Mouse (Mus musculus) heart, postnatal 0 days (tissue): Measurements from ENCODE around the gene Tmem98. TPM values are rescaled to one million over a fixed set of nuclear protein-coding genes. Genes with fewer than 3 reads are reported as not detected.

Source experiments
- ATAC-seq: fragments of 200-750 bp; cut with Nextera tagmentation; 2 replicates; pipeline ENCODE4 v1.8.0; 2017; ENCODE audit warnings: low read depth, moderate number of reproducible peaks, moderate library complexity; ENCODE audit not compliant: insufficient read depth
- DNase-seq: peaks from one replicate; pipeline ENCODE4 v3.0.0-alpha.2; 2016; ENCODE audit warnings: low spot score
- H3K27ac ChIP-seq: fragments of 300-500 bp; sonication (generic); 2 replicates; pipeline ENCODE4 v1.5.1; 2014; ENCODE audit warnings: low read depth, mild to moderate bottlenecking
- H3K27me3 ChIP-seq: fragments of 300-500 bp; sonication (generic); 2 replicates; pipeline ENCODE4 v1.6.1; 2014; ENCODE audit warnings: low read length, mixed read lengths; ENCODE audit not compliant: control insufficient read depth, insufficient read depth
- H3K36me3 ChIP-seq: fragments of 300-500 bp; sonication (generic); replicated peaks from 2 replicates; pipeline ENCODE4 v1.6.1; 2014; ENCODE audit warnings: low read length, mixed read lengths; ENCODE audit not compliant: control insufficient read depth, insufficient read depth
- H3K4me1 ChIP-seq: fragments of 300-500 bp; sonication (generic); 2 replicates; pipeline ENCODE4 v1.6.1; 2014; ENCODE audit warnings: antibody characterized with exemption; ENCODE audit not compliant: control insufficient read depth, insufficient read depth
- H3K4me2 ChIP-seq: fragments of 300-500 bp; sonication (generic); 2 replicates; pipeline ENCODE4 v1.6.1; 2014; ENCODE audit warnings: low read depth, mild to moderate bottlenecking, low read length, moderate library complexity
- H3K4me3 ChIP-seq: fragments of 300-500 bp; sonication (generic); 2 replicates; pipeline ENCODE4 v1.5.1; 2014; ENCODE audit warnings: low read depth, low read length
- H3K9ac ChIP-seq: fragments of 300-500 bp; sonication (generic); replicated peaks from 2 replicates; pipeline ENCODE4 v1.6.1; 2014; ENCODE audit warnings: low read depth, low read length, mixed read lengths
- H3K9me3 ChIP-seq: fragments of 300-500 bp; sonication (generic); replicated peaks from 2 replicates; pipeline ENCODE4 v1.6.1; 2016; ENCODE audit warnings: low read length; ENCODE audit not compliant: control insufficient read depth
- CTCF ChIP-seq: IDR thresholded peaks from 2 replicates; pipeline ENCODE4 v1.5.1; 2016; ENCODE audit warnings: antibody characterized with exemption, control low read depth, low read depth
- EP300 ChIP-seq: IDR thresholded peaks from 2 replicates; pipeline ENCODE4 v1.6.1; 2016; ENCODE audit warnings: antibody characterized with exemption, low read depth
- WGBS: fragments of 180-500 bp; shearing (Covaris S2); extraction: QIAGEN DNeasy Blood & Tissue Kit; methylation state at CpG from one replicate; pipeline ENCODE4 v1.1.7; 2014; 5-methylcytosine and 5-hydroxymethylcytosine counted together
- polyA plus RNA-seq: library from polyadenylated mRNA; unstranded; fragments of >200 nt; fragmentation: Nextera tagmentation; extraction: Ambion mirVana; gene quantifications from 2 replicates; pipeline ENCODE4 v1.2.1, GENCODE M21; 2015
- total RNA-seq: library from RNA; depleted of rRNA; stranded (reverse); fragments of >200 nt; gene quantifications from 2 replicates; pipeline ENCODE4 v1.2.3, GENCODE M21; 2014; ENCODE audit warnings: low replicate concordance

The Tmem98 gene
- total and polyA plus RNA-seq, 2 experiments from 2014 or later = 74.4 to 111 TPM

DNA sequence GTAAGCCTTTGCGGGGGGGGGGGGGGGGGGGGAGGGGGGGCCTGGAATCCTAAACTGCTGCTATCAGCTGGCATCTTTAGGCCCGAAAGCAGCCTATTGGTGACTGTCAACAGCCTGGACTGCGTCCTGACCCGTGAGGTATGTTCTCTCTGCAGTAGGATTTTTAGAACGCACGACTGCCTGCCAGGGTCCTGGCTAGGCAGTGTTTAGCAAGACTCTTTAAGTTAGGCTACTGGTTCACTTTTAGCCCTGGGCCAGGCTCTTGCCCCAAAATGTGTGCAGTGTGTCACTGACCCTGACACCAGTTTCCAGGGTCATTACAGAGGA is 346 bp upstream of the Tmem98 start:
- Histone ChIP-seq H3K4me3 (peak overlapping the region; percentile 75), H3K27ac (peak overlapping the region; percentile 83), H3K4me1 (peaks cover 16% of the 10 kb centered on the region; the same call in 1 of the 2 replicates), H3K9ac (peak overlapping the region; percentile 80), H3K36me3 (peaks cover 18% of the 10 kb centered on the region), H3K27me3 (no peaks in the 10 kb centered on the region), H3K4me2 (peak overlapping the region; percentile 82), H3K9me3 (no peaks in the 10 kb centered on the region)
- DNase-seq = no peak
- WGBS = 25% methylated on average over 6 of the region's 6 CpGs
- TF ChIP-seq CTCF (no peak), EP300 (no peak)
- ATAC-seq = peak; percentile 50

- no peaks in the 10 kb centered on the region for H3K27me3 ChIP-seq
- no peaks in the 10 kb centered on the region for H3K9me3 ChIP-seq
- peak overlapping the region; percentile 82 for H3K4me2 ChIP-seq
- WGBS = 32% methylated on average over 5 of the region's 5 CpGs
- H3K36me3 ChIP-seq = peaks cover 32% of the 10 kb centered on the region
- peak overlapping the region; percentile 75 for H3K4me3 ChIP-seq
- ATAC-seq = no peak
- no peak overlapping the region for H3K27ac ChIP-seq
- DNase-seq = no peak
- TF ChIP-seq CTCF (no peak), EP300 (no peak)
- peaks cover 16% of the 10 kb centered on the region; the same call in 1 of the 2 replicates for H3K4me1 ChIP-seq
- peak overlapping the region; percentile 80 for H3K9ac ChIP-seq
Observed at GRCm38 (mm10) chr11:80811156-80811555, 1.2 kb downstream of the Tmem98 start.

- Histone ChIP-seq H3K36me3 (peaks cover 50% of the 10 kb centered on the region), H3K9ac (no peak overlapping the region), H3K27ac (no peak overlapping the region), H3K4me2 (no peak overlapping the region), H3K27me3 (no peaks in the 10 kb centered on the region), H3K4me3 (no peak overlapping the region), H3K4me1 (peaks cover 18% of the 10 kb centered on the region), H3K9me3 (no peaks in the 10 kb centered on the region)
- 52% methylated on average over 7 of the region's 7 CpGs for WGBS
- no peak for DNase-seq
- TF ChIP-seq EP300 (no peak), CTCF (no peak)
- no peak for ATAC-seq
Observed at GRCm38 (mm10) chr11:80815354-80815753, 5.4 kb downstream of the Tmem98 start.

DNA sequence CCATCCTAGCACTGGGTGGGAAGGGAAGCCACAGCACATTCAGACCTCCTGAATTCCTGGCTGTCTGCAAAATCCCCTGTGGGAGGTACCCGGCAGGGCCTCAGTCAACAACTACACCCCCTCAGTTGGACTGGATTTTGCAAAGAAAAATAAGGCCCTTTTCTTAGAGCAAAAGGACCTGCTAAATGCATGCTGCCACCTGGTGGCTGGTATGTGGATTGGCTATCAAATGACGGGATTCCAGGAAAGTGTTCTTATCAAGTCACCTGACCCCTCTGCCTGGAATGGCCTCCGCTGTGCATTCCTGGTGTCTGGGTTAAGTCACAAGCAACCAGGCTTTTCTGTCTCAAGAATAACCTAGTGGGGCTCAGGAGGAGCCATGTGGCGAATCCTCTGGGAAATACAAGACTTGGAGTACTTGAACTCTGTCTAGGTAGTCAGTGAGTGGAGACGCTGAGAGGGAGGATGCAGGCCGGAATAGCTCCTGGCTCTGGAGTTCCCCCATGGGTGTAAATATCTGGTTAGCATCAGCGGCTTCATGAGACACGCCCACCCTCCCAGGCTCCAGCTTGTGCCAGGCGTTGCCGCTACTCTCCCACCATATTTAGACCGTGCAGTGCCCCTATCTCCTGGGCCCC is 8.2 kb downstream of the Tmem98 start:
- H3K4me3 ChIP-seq = peak overlapping the region; percentile 34
- H3K9me3 ChIP-seq = no peaks in the 10 kb centered on the region
- peak overlapping the region; percentile 51 for H3K4me2 ChIP-seq
- ATAC-seq (peak; percentile 91), DNase-seq (peak; percentile 97)
- peak overlapping the region; percentile 98 for H3K27ac ChIP-seq
- TF ChIP-seq CTCF (peak; percentile 97), EP300 (peak; percentile 95)
- H3K4me1 ChIP-seq = peaks cover 13% of the 10 kb centered on the region
- H3K27me3 ChIP-seq = no peaks in the 10 kb centered on the region
- 9% methylated on average over 11 of the region's 11 CpGs for WGBS
- H3K36me3 ChIP-seq = peaks cover 54% of the 10 kb centered on the region
- H3K9ac ChIP-seq = 0 out of 2 replicates have a peak overlapping the region, but pooled peaks have one; percentile 41

DNA sequence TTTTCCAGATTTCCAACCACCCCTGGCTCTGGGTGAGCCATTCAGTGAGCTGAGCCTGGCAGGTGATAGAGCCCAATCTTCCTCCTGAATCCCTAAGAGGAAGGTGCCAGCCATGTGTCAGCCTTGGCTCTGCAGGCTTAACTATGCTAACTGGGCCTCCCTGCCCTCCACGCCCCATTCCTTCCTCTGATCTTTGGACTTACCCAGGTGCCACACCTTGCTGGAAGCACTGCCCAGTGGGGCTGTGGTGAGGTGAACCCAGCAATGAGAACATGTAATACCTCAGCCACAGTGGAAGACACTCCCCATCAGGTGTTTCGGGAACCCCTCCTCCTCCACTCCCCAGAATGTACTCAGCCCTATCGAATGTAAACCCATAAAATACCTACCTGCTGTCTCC is 10.1 kb downstream of the Tmem98 start:
- no peak overlapping the region for H3K4me2 ChIP-seq
- ATAC-seq (no peak), DNase-seq (no peak)
- no peaks in the 10 kb centered on the region for H3K27me3 ChIP-seq
- 94% methylated on average over 3 of the region's 3 CpGs for WGBS
- no peak overlapping the region for H3K9ac ChIP-seq
- H3K9me3 ChIP-seq = no peaks in the 10 kb centered on the region
- no peak for TF ChIP-seq CTCF
- TF ChIP-seq EP300 = no peak
- peaks cover 38% of the 10 kb centered on the region; the same call in 1 of the 2 replicates for H3K36me3 ChIP-seq
- peaks cover 13% of the 10 kb centered on the region for H3K4me1 ChIP-seq
- no peak overlapping the region for H3K4me3 ChIP-seq
- H3K27ac ChIP-seq = no peak overlapping the region

DNA sequence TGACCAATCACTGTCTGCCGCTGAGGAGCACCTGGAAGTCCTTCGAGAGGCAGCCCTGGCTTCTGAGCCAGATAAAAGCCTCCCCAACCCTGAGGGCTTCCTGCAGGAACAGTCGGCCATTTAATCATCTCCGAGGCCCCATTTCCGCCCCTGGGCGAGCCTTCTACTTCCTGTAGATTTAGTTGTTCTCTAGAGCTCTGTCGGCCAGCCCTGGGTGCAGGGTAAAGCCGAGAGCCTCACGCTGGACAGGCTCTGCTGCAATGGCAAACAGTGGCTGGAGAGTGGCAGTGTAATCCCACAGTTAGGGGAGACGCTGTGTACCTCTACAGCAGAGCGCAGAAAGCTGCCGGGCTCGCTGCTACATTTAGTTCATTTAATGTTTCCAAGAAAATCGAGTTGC is 11.3 kb downstream of the Tmem98 start:
- WGBS = 49% methylated on average over 14 of the region's 14 CpGs
- peak overlapping the region; percentile 14; the same call in 1 of the 2 replicates for H3K4me2 ChIP-seq

More for the DNA sequence above, 11.3 kb downstream of the Tmem98 start:
- no peaks in the 10 kb centered on the region for H3K27me3 ChIP-seq
- H3K36me3 ChIP-seq = peaks cover 26% of the 10 kb centered on the region; the same call in 1 of the 2 replicates
- H3K27ac ChIP-seq = peak overlapping the region; percentile 73
- no peaks in the 10 kb centered on the region for H3K9me3 ChIP-seq
- H3K4me3 ChIP-seq = no peak overlapping the region
- DNase-seq = peak; percentile 57
- peaks cover 13% of the 10 kb centered on the region for H3K4me1 ChIP-seq
- TF ChIP-seq EP300 (no peak), CTCF (peak; percentile 48)
- ATAC-seq = peak; percentile 47
- H3K9ac ChIP-seq = no peak overlapping the region
